Mouse (Mus musculus): ENCODE results near the gene Xxylt1. TPM values are rescaled to one million over a fixed set of nuclear protein-coding genes. Genes with fewer than 3 reads are reported as not detected.

Xxylt1 gene
- 21.1 and 31.6 TPM in 2 replicates for polyA plus RNA-seq (2012; rRNA removed; ENCODE audit: low replicate concordance)

DNA sequence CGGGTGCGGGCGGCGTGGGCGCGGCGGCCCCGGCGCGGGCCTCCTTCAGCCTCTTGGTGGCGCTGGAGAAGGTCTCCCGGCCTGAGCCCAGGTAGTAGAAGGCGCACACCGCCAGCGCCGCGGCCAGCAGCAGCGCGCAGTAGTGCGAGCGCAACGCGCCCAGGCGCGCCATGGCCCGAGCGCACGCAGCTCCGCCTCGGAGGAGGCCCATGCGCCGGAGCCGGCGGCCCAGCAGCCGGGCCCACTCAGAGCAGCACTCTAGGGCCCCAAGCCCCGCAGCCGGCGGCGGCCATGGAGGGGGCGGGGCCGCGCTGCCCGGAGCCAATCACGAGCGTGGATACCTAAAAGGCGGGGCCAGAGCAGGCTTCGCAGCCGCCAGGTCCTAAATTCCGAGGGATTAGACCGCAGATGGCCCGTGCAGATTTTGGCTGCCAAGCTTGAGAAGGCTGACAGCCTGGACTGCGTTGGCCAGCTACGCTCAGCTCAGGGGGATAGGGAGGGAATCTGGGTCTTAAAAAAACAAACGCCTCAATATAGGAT, at the start of gene Xxylt1:
Xxylt1 (minus strand) TSS at position 308 of the 540 bp plus-strand sequence.

Other genes starting within 250 kb of the Xxylt1 start
- 15.0 and 19.7 TPM in 2 replicates for gene Acap2, start 119.8 kb upstream of the Xxylt1 start, polyA plus RNA-seq (2012; rRNA removed; ENCODE audit: low replicate concordance)
- gene Ppp1r2, start 193.8 kb upstream of the Xxylt1 start, polyA plus RNA-seq (2012; rRNA removed; ENCODE audit: low replicate concordance) = 32.5 and 40.7 TPM in 2 replicates
- gene Apod, start 233.4 kb upstream of the Xxylt1 start, polyA plus RNA-seq (2012; rRNA removed; ENCODE audit: low replicate concordance) = 5.3 and 6.7 TPM in 2 replicates